7 mouse cellular contexts compared by ENCODE assay signal in the genomic region with DNA sequence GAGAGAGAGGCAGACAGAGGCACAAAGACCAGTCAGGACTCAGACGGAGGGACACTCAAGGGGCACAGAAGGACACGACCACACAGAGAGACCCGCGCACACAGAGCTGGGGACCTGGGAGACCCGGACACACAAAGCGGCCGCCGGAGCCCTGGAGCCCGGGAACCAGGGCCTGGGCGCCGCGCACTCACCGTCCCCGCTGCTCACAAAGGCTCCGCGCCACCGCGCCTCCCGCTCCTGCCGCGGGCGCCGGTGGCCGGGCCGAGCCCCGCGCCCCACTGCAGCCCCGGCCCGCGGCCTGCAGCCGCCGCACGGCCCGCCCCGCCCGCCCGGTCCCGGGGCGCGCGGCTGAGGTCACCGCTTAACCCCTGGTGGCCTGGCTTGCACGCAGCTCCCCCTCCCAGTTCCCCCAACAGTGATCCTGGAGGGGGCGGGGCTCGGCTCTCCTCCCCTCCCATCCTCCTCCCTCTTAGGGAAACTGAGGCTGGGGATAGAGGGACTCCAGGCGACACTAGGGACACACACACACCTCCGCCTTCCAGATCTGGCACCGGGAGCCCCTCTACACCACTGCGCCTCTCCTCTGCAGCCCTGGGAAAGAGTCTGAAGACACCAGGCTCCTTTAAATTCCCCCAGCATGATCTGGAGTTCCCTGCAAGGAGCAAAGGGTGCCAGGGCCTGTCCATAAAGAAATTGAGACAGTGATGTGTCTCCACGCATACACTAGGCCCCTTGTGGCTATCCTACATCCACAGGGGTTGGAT. TPM values are rescaled to one million over a fixed set of nuclear protein-coding genes. Genes with fewer than 3 reads are reported as not detected.
DNase-seq lines count a peak whose midpoint lies in the region; ATAC-seq lines count a peak whose summit lies in the region.

No protein-coding gene starts in this region.

- peak overlapping the region; percentile 92 for H3K27ac ChIP-seq in midbrain, embryonic 11.5 days (ENCODE audit: low read depth, low read length)

- H3K9me3 ChIP-seq in midbrain, embryonic 11.5 days (ENCODE audit: control insufficient read depth, low read length): no peaks in the 10 kb centered on the region

- H3K27me3 ChIP-seq in midbrain, embryonic 11.5 days (ENCODE audit: control insufficient read depth, insufficient read depth, low read length): no peaks in the 10 kb centered on the region

- H3K4me2 ChIP-seq in midbrain, embryonic 11.5 days: peak overlapping the region; percentile 52

- ATAC-seq in midbrain, embryonic 11.5 days (ENCODE audit: low FRiP score): peak; percentile 87
- no peak for ATAC-seq in monocyte, adult 5-6 weeks (replicated peaks; ENCODE audit: insufficient number of reproducible peaks, low FRiP score, low TSS enrichment, poor library complexity, severe bottlenecking)

- WGBS in midbrain, embryonic 11.5 days: 1% methylated on average over 29 of the region's 50 CpGs

- H3K4me1 ChIP-seq in midbrain, embryonic 11.5 days (ENCODE audit: control insufficient read depth, insufficient read depth, low read length): peaks cover 21% of the 10 kb centered on the region

- no peaks in the 10 kb centered on the region for H3K36me3 ChIP-seq in midbrain, embryonic 11.5 days (ENCODE audit: control insufficient read depth, insufficient read depth, low read length)

- peak overlapping the region; percentile 99 for H3K9ac ChIP-seq in midbrain, embryonic 11.5 days (ENCODE audit: low read length)

- peak; percentile 44 for DNase-seq in urinary bladder, postnatal 25 days (ENCODE audit: low spot score)
- DNase-seq in urinary bladder, postnatal 10 days (ENCODE audit: low spot score): no peak
- peak; percentile 78 to 79 for DNase-seq in cerebellum, postnatal 14 days
- DNase-seq in gastrocnemius, postnatal 14 days: peak; percentile 60
- DNase-seq in kidney, postnatal 10 days: peak; percentile 77
- peak; percentile 96 for DNase-seq in midbrain, embryonic 11.5 days (ENCODE audit: low spot score, missing footprints)

- peak overlapping the region; percentile 85 for H3K4me3 ChIP-seq in midbrain, embryonic 11.5 days (ENCODE audit: low read depth, low read length)

- intact Hi-C loops in gastrocnemius, postnatal 14 days (cut with DNase I; ENCODE audit: low total_unique reads): no loop called here

RNA-seq across cellular contexts. Expression of gene Arhgef10l, which starts 17.2 kb away (rescaled TPM):
- 10 to 100 TPM; 39.2 to 49.0 TPM for total RNA-seq in gastrocnemius, postnatal 14 days (2021)
- polyA plus RNA-seq in midbrain, embryonic 11.5 days (2014; fragmentation: Nextera tagmentation; extraction: Ambion mirVana): 17.6 and 18.5 TPM in 2 replicates
- total RNA-seq in monocyte, adult 5-6 weeks (2017): 139 to 166 TPM (median 160 TPM) in 3 replicates

RNA-seq across cellular contexts. Expression of gene Rcc2, which starts 51.7 kb away (rescaled TPM):
- total RNA-seq in gastrocnemius, postnatal 14 days (2021): 10 to 100 TPM; 14.2 to 19.3 TPM
- 54.1 and 70.1 TPM in 2 replicates for polyA plus RNA-seq in midbrain, embryonic 11.5 days (2014; fragmentation: Nextera tagmentation; extraction: Ambion mirVana)
- 37.9 to 43.0 TPM (median 38.5 TPM) in 3 replicates for total RNA-seq in monocyte, adult 5-6 weeks (2017)
